Mouse (Mus musculus) colon, adult 2 months (tissue): ENCODE measurements around the gene Eefsec. TPM values are rescaled to one million over a fixed set of nuclear protein-coding genes. Genes with fewer than 3 reads are reported as not detected.

ENCODE experiments used
- polyA plus RNA-seq: library from polyadenylated mRNA; depleted of rRNA; stranded (reverse); fragments of >200 nt; gene quantifications from 2 replicates; pipeline ENCODE4 v1.2.3, GENCODE M21; 2012; rRNA removed

The Eefsec gene
- 17.3 and 19.5 TPM in 2 replicates for polyA plus RNA-seq

DNA sequence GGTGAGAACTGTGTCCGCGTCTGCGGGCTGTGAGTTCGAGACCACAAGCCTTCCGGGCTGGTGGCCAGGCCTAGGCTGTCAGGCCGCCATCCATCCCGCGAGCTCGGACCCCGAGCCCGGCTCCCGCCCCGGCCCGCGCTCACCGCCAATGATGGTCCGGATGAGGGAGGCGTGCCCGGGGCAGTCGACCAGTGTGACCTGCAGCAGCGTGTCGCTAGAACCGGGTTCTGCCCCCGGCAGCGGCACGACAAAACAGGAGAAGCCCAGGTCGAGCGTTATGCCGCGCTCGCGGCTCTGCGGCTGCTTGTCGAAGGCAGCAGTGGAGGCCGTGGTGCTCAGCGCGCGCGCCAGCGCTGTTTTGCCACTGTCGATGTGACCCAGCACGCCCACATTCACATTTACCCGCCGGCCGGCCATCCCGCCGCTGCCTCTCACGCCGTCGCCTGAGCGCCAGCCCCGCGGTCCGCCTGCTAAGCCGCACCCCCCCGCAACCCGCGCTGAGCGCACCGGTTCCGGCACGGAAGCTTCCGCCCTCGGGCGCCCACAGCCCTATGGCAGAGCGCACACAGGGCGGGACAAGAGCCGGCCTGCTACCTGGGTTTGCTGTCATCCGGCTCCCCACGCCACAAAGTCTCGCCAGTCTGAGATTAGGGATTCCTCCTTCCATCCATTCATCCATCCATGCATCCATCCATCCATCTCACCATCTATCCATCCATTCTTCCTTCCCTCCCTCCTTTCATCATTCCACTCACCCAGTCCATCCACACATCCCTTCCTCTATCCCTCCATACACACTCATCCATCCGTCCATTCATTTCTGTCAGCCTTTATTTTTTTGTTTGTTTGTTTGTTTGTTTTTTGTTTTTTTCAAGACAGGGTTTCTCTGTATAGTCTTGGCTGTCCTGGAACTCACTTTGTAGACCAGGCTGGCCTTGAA lies at the start of gene Eefsec:
Gene Eefsec (minus strand): TSS at position 477 of the 940 bp plus-strand sequence.

DNA sequence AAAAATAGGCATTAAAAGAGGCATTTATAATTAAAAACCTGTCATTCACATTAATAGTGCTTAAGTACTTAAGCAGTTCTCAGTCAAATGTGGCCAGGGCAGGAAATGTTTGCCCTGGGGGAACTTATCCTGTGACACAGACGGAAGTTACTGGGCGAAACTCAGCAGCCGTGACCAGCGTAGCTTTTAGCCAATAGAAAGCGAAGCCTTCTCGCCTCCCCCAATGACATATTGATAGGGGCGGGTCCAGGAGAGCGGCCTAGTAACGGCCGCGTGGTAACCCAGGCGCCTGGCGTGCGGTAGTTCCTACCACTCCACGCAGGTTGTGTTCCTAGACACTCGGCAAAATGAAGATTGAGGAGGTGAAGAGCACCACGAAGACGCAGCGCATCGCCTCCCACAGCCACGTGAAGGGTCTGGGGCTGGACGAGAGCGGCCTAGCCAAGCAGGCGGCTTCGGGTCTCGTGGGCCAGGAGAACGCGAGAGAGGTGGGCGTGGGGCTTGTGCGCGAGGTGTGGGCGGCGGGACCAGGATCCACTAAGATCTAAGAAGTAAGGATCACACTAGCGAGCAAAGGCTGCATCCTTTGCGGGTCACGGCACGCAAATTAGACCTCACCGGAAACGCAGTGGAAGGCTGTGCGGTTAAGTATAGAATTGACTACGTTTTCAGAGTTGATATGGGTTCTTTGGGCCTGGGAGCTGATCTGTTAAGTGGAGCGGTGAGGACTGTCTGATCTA lies 19.0 kb upstream of the Eefsec start, which contains the start of gene Ruvbl1:
Gene Ruvbl1 (plus strand): TSS at position 229 of the 740 bp plus-strand sequence.

DNA sequence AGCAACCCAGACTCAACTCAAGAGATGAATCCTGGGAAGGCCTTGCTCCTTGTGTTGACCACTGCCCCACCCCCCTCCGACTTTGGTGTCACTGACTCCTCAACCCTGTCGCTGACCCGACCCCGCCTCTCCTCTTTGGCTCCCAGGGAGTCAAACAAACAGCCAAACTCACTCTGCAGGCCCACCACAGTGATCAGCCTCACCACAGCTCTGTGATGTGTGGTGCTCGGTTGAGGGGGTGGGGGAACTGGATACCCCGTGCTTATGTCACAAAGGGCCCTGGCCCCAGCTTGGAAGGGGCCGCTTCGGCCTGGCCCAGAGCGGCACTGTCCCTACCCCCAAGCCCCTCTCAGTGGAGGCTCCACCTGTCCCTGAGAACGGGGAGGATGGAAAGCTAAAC lies 224.4 kb downstream of the Eefsec start, which contains the start of gene Dnajb8:
Gene Dnajb8 (plus strand): TSS at position 301 of the 400 bp plus-strand sequence.

Other genes starting within 250 kb of the Eefsec start
- not detected in 2 replicates for gene Dnajb8, start 224.3 kb downstream of the Eefsec start, polyA plus RNA-seq
- 14.1 and 14.6 TPM in 2 replicates for gene Ruvbl1, start 18.9 kb upstream of the Eefsec start, polyA plus RNA-seq
- 291 and 381 TPM in 2 replicates for gene Sec61a1, start 72.4 kb upstream of the Eefsec start, polyA plus RNA-seq
- gene Kbtbd12, start 191.4 kb upstream of the Eefsec start, polyA plus RNA-seq: 0.12 and 0.31 TPM in 2 replicates